Mouse (Mus musculus): ENCODE measurements around the gene Npc2. TPM values are rescaled to one million over a fixed set of nuclear protein-coding genes. Genes with fewer than 3 reads are reported as not detected.

The Npc2 gene
- polyA plus RNA-seq (2017; shearing (Covaris generic)) = 100 to 1,000 TPM in 1 of 2 experiments, 10 to 100 TPM in 1; 91.1 to 104 TPM

GRCm38 (mm10) chr12:84772726-84773441 lies at the start of gene Npc2, which contains the start of gene Isca2:
Npc2 (minus strand) TSS chr12:84773152.
Isca2 (plus strand) TSS chr12:84773251.

Other genes starting within 250 kb of the Npc2 start
- under 1 TPM in 1 of 2 experiments, not detected in 1; 0.17 TPM for gene Vsx2, start 203.4 kb downstream of the Npc2 start, polyA plus RNA-seq (2017; shearing (Covaris generic))
- gene Abcd4, start 155.7 kb downstream of the Npc2 start, polyA plus RNA-seq (2017; shearing (Covaris generic)) = 10 to 100 TPM; 23.3 to 24.6 TPM
- gene Vrtn, start 132.1 kb downstream of the Npc2 start, polyA plus RNA-seq (2017; shearing (Covaris generic)) = under 1 TPM; 0.13 to 0.15 TPM
- under 1 TPM in 1 of 2 experiments, not detected in 1; 0.81 TPM for gene Syndig1l, start 74.3 kb downstream of the Npc2 start, polyA plus RNA-seq (2017; shearing (Covaris generic))
- gene Isca2, start 99 bp upstream of the Npc2 start, polyA plus RNA-seq (2017; shearing (Covaris generic)) = 100 to 1,000 TPM in 1 of 2 experiments, 10 to 100 TPM in 1; 97.4 to 126 TPM
- under 1 TPM in 1 of 2 experiments, not detected in 1; 0.20 TPM for gene Ltbp2, start 103.4 kb upstream of the Npc2 start, polyA plus RNA-seq (2017; shearing (Covaris generic))
- gene Fcf1, start 197.7 kb upstream of the Npc2 start, polyA plus RNA-seq (2017; shearing (Covaris generic)) = 100 to 1,000 TPM; 117 to 119 TPM
- gene Arel1, start 197.7 kb upstream of the Npc2 start, polyA plus RNA-seq (2017; shearing (Covaris generic)) = 10 to 100 TPM; 39.3 to 42.5 TPM
- gene Ylpm1, start 223.2 kb upstream of the Npc2 start, polyA plus RNA-seq (2017; shearing (Covaris generic)) = 10 to 100 TPM; 26.3 to 34.8 TPM